Comparison of ENCODE assay signal across 8 mouse cellular contexts in genomic region chr5:129914024-129914423, GRCm38 (mm10). TPM values are rescaled to one million over a fixed set of nuclear protein-coding genes. Genes with fewer than 3 reads are reported as not detected.
A peak's percentile ranks its signal among the peaks of the same experiment; 100 is the strongest.
DNase-seq lines count a peak whose midpoint lies in the region; ATAC-seq and TF ChIP-seq lines count a peak whose summit lies in the region.

No protein-coding gene starts in this region.

- no peaks in the 10 kb centered on the region for H3K36me3 ChIP-seq in forebrain, embryonic 14.5 days (ENCODE audit: control insufficient read depth, insufficient read depth, low read length)
- H3K36me3 ChIP-seq in forebrain, embryonic 16.5 days (ENCODE audit: control insufficient read depth, insufficient read depth), result no peaks in the 10 kb centered on the region
- no peaks in the 10 kb centered on the region for H3K36me3 ChIP-seq in thymus, adult 2 months (ENCODE audit: control insufficient read depth, insufficient read depth, low read length)

- H3K9me3 ChIP-seq in forebrain, embryonic 14.5 days (replicated peaks; ENCODE audit: control insufficient read depth, low read length), result no peaks in the 10 kb centered on the region
- H3K9me3 ChIP-seq in forebrain, embryonic 16.5 days (ENCODE audit: control insufficient read depth, low read length), result no peaks in the 10 kb centered on the region

- H3K9ac ChIP-seq in forebrain, embryonic 14.5 days (ENCODE audit: low read length), result no peak overlapping the region
- no peak overlapping the region for H3K9ac ChIP-seq in forebrain, embryonic 16.5 days (replicated peaks; ENCODE audit: low read depth, low read length)

- H3K27me3 ChIP-seq in forebrain, embryonic 14.5 days (replicated peaks; ENCODE audit: control insufficient read depth, insufficient read depth, low read length), result no peaks in the 10 kb centered on the region
- H3K27me3 ChIP-seq in forebrain, embryonic 16.5 days (replicated peaks; ENCODE audit: control insufficient read depth, insufficient read depth, low read length), result no peaks in the 10 kb centered on the region
- no peaks in the 10 kb centered on the region for H3K27me3 ChIP-seq in thymus, adult 2 months (ENCODE audit: control insufficient read depth, insufficient read depth, low read length)

- peak; percentile 83; the same call in 1 of the 2 replicates for TF ChIP-seq CTCF in thymus, adult 2 months (IDR thresholded peaks at IDR 0.05; ENCODE audit: borderline replicate concordance, control insufficient read depth, extremely low read depth, insufficient read depth, low read length, poor library complexity)

- no peak overlapping the region for H3K4me3 ChIP-seq in forebrain, embryonic 14.5 days (ENCODE audit: low read depth, low read length)
- H3K4me3 ChIP-seq in forebrain, embryonic 16.5 days (replicated peaks; ENCODE audit: low read length), result no peak overlapping the region
- no peak overlapping the region for H3K4me3 ChIP-seq in thymus, adult 2 months (ENCODE audit: control insufficient read depth, insufficient read depth, low read length)

- DNase-seq in forebrain, embryonic 14.5 days (ENCODE audit: low spot score), result peak; percentile 35
- DNase-seq in thymus, adult 2 months, result peak; percentile 18
- DNase-seq in thymus, adult 18-20 months, result no peak
- peak; percentile 46 for DNase-seq in forelimb bud, embryonic 11.5 days (ENCODE audit: low read depth, low spot score)
- DNase-seq in lung, postnatal 10 days, result peak; percentile 52
- no peak for DNase-seq in left cerebral cortex, adult 18-20 months (ENCODE audit: low spot score in 2 of 2)
- DNase-seq in right cerebral cortex, postnatal 10 days (ENCODE audit: low spot score in 2 of 2), result no peak

- H3K4me2 ChIP-seq in forebrain, embryonic 14.5 days (ENCODE audit: low read length), result no peak overlapping the region
- H3K4me2 ChIP-seq in forebrain, embryonic 16.5 days (ENCODE audit: low read length), result no peak overlapping the region

- TF ChIP-seq POLR2A in thymus, adult 2 months (IDR thresholded peaks at IDR 0.05; ENCODE audit: control insufficient read depth, extremely low read depth, insufficient read depth, low read length, poor library complexity), result no peak

- H3K27ac ChIP-seq in forebrain, embryonic 14.5 days (ENCODE audit: low read depth, low read length), result no peak overlapping the region
- no peak overlapping the region for H3K27ac ChIP-seq in forebrain, embryonic 16.5 days (ENCODE audit: low read length)
- no peak overlapping the region for H3K27ac ChIP-seq in thymus, adult 2 months (ENCODE audit: control insufficient read depth, insufficient read depth, low read length)

- ATAC-seq in forebrain, embryonic 14.5 days, result no peak
- ATAC-seq in forebrain, embryonic 16.5 days, result no peak

- H3K4me1 ChIP-seq in forebrain, embryonic 14.5 days (ENCODE audit: control insufficient read depth, insufficient read depth, low read length), result no peaks in the 10 kb centered on the region
- H3K4me1 ChIP-seq in forebrain, embryonic 16.5 days (replicated peaks; ENCODE audit: control insufficient read depth, insufficient read depth, low read length), result peaks cover 2% of the 10 kb centered on the region
- H3K4me1 ChIP-seq in thymus, adult 2 months (replicated peaks; ENCODE audit: control insufficient read depth, insufficient read depth, low read length), result peaks cover 4% of the 10 kb centered on the region; the same call in 1 of the 2 replicates

- WGBS in forebrain, embryonic 14.5 days, result 41% methylated on average over 2 of the region's 2 CpGs
- 33% methylated on average over 2 of the region's 2 CpGs for WGBS in forebrain, embryonic 16.5 days
- 41% methylated on average over 2 of the region's 2 CpGs for WGBS in thymus, adult 2 months

RNA-seq across cellular contexts. Expression of gene Nupr1l, which starts 5.7 kb away (rescaled TPM):
- 3.8 and 5.6 TPM in 2 replicates for polyA plus RNA-seq in forebrain, embryonic 14.5 days (2014; fragmentation: Nextera tagmentation; extraction: Ambion mirVana)
- 4.1 and 5.1 TPM in 2 replicates for polyA plus RNA-seq in forebrain, embryonic 16.5 days (2015; fragmentation: Nextera tagmentation; extraction: Ambion mirVana)
- 3.4 and 3.5 TPM in 2 replicates for polyA plus RNA-seq in thymus, adult 2 months (2012; rRNA removed)
- 1 to 10 TPM; 1.9 to 2.3 TPM for total RNA-seq in left cerebral cortex, adult 18-20 months (2021)

RNA-seq across cellular contexts. Expression of gene Phkg1, which starts 15.7 kb away (rescaled TPM):
- polyA plus RNA-seq in forebrain, embryonic 14.5 days (2014; fragmentation: Nextera tagmentation; extraction: Ambion mirVana), result 0.09 and 0.11 TPM in 2 replicates
- 0.43 and 0.62 TPM in 2 replicates for polyA plus RNA-seq in forebrain, embryonic 16.5 days (2015; fragmentation: Nextera tagmentation; extraction: Ambion mirVana)
- 1.3 and 3.6 TPM in 2 replicates for polyA plus RNA-seq in thymus, adult 2 months (2012; rRNA removed)
- 10 to 100 TPM; 11.0 to 16.6 TPM for total RNA-seq in left cerebral cortex, adult 18-20 months (2021)

RNA-seq across cellular contexts. Expression of gene Zbed5, which starts 18.5 kb away (rescaled TPM):
- 14.9 and 22.3 TPM in 2 replicates for polyA plus RNA-seq in forebrain, embryonic 14.5 days (2014; fragmentation: Nextera tagmentation; extraction: Ambion mirVana)
- 19.9 and 21.4 TPM in 2 replicates for polyA plus RNA-seq in forebrain, embryonic 16.5 days (2015; fragmentation: Nextera tagmentation; extraction: Ambion mirVana)
- polyA plus RNA-seq in thymus, adult 2 months (2012; rRNA removed), result 0.50 and 0.93 TPM in 2 replicates
- 1 to 10 TPM; 7.3 to 7.8 TPM for total RNA-seq in left cerebral cortex, adult 18-20 months (2021)

RNA-seq across cellular contexts. Expression of gene Chchd2, which starts 26.8 kb away (rescaled TPM):
- 1,049 and 1,237 TPM in 2 replicates for polyA plus RNA-seq in forebrain, embryonic 14.5 days (2014; fragmentation: Nextera tagmentation; extraction: Ambion mirVana)
- 801 and 835 TPM in 2 replicates for polyA plus RNA-seq in forebrain, embryonic 16.5 days (2015; fragmentation: Nextera tagmentation; extraction: Ambion mirVana)
- 1,121 and 1,221 TPM in 2 replicates for polyA plus RNA-seq in thymus, adult 2 months (2012; rRNA removed)
- total RNA-seq in left cerebral cortex, adult 18-20 months (2021), result 100 to 1,000 TPM; 475 to 476 TPM

RNA-seq across cellular contexts. Expression of gene Vkorc1l1, which starts 27.7 kb away (rescaled TPM):
- polyA plus RNA-seq in forebrain, embryonic 14.5 days (2014; fragmentation: Nextera tagmentation; extraction: Ambion mirVana), result 21.1 and 28.5 TPM in 2 replicates
- polyA plus RNA-seq in forebrain, embryonic 16.5 days (2015; fragmentation: Nextera tagmentation; extraction: Ambion mirVana), result 28.7 and 34.2 TPM in 2 replicates
- 20.9 and 24.2 TPM in 2 replicates for polyA plus RNA-seq in thymus, adult 2 months (2012; rRNA removed)
- total RNA-seq in left cerebral cortex, adult 18-20 months (2021), result 10 to 100 TPM; 44.9 to 50.8 TPM

Comparison
In these comparisons a context has a peak if more than half of its experiments do, and no peak if none do; other contexts are left out.
1. DNase-seq: peak in forebrain, embryonic 14.5 days (single experiment), thymus, adult 2 months (single experiment), forelimb bud, embryonic 11.5 days (single experiment) and lung, postnatal 10 days (single experiment); none in thymus, adult 18-20 months (0 of 2), left cerebral cortex, adult 18-20 months (0 of 2) and right cerebral cortex, postnatal 10 days (0 of 2).